Mouse (Mus musculus): Measurements from ENCODE around the gene Pip4k2a. TPM values are rescaled to one million over a fixed set of nuclear protein-coding genes. Genes with fewer than 3 reads are reported as not detected.

Pip4k2a gene
- total and polyA plus RNA-seq, 3 experiments: 6.6 to 52.9 (median 20.8) TPM

- no peak for DNase-seq (ENCODE audit: extremely low read depth)
- in situ Hi-C loops (cut with MboI; ENCODE audit: low pct_ligation_motif_present, low pct_unique_long_range_greater_than_20kb, low sequenced_read_pairs) (no loop called here), dilution Hi-C loops (cut with MboI; ENCODE audit: extremely low pct_ligation_motif_present, extremely low pct_unique_long_range_greater_than_20kb, low sequenced_read_pairs) (no loop called here)
- Histone ChIP-seq H3K79me2 (replicated peaks; ENCODE audit: control insufficient read depth, extremely low read depth, insufficient read depth, poor library complexity, severe bottlenecking) (no peaks in the 10 kb centered on the region), H3K4me2 (ENCODE audit: insufficient read depth, low read depth, poor library complexity, severe bottlenecking) (no peak overlapping the region), H3K9ac (ENCODE audit: insufficient read depth, low read depth) (no peak overlapping the region), H3K4me1 (ENCODE audit: control insufficient read depth in 1 of 2, insufficient read depth in 2 of 2) (peaks cover 0 to 96% of the 10 kb centered on the region in 2 experiments; a peak in 2 of 4 replicates), H3K9me3 (replicated peaks; ENCODE audit: low read length) (no peaks in the 10 kb centered on the region), H3K36me3 (replicated peaks in 1 of 2; ENCODE audit: control insufficient read depth in 1 of 2, insufficient read depth in 1 of 2, low read length in 1 of 2) (peaks cover 0 to 19% of the 10 kb centered on the region in 2 experiments), H3K27ac (ENCODE audit: insufficient read depth, low read depth) (no peak overlapping the region), H3K27me3 (replicated peaks) (no peaks in the 10 kb centered on the region), H3K4me3 (replicated peaks in 1 of 3; ENCODE audit: low read depth in 2 of 3, low read length in 2 of 3, poor library complexity in 1 of 3) (no peak overlapping the region)
- TF ChIP-seq POLR2A (IDR thresholded peaks at IDR 0.05; ENCODE audit: low read depth, low read length) (no peak), CHD1 (IDR thresholded peaks at IDR 0.05; ENCODE audit: low read depth, low read length) (no peak), KAT2A (IDR thresholded peaks at IDR 0.05; ENCODE audit: insufficient replicate concordance, low read length) (no peak), TBP (conservative IDR thresholded peaks at IDR 0.05; ENCODE audit: low read depth, low read length) (no peak), MXI1 (IDR thresholded peaks at IDR 0.05; ENCODE audit: low read depth, low read length) (no peak), BHLHE40 (IDR thresholded peaks at IDR 0.05; ENCODE audit: low read depth, low read length) (no peak), ZKSCAN1 (IDR thresholded peaks at IDR 0.05; ENCODE audit: borderline replicate concordance, low read depth, low read length) (no peak), USF1 (IDR thresholded peaks at IDR 0.05; ENCODE audit: low read depth, low read length) (no peak), CTCF (conservative IDR thresholded peaks at IDR 0.05 in 1 of 2, IDR thresholded peaks at IDR 0.05 in 1 of 2; ENCODE audit: low read depth in 2 of 2, low read length in 2 of 2) (no peak), E2F4 (IDR thresholded peaks at IDR 0.05; ENCODE audit: insufficient replicate concordance, low read depth, low read length) (no peak), JUND (conservative IDR thresholded peaks at IDR 0.05; ENCODE audit: low read depth, low read length) (no peak), ETS1 (conservative IDR thresholded peaks at IDR 0.05; ENCODE audit: low read depth, low read length) (no peak), PAX5 (IDR thresholded peaks at IDR 0.05; ENCODE audit: low read length) (no peak), SIN3A (IDR thresholded peaks at IDR 0.05; ENCODE audit: low read length) (no peak), ELF1 (IDR thresholded peaks at IDR 0.05; ENCODE audit: low read depth, low read length) (no peak), MYC (IDR thresholded peaks at IDR 0.05; ENCODE audit: low read depth, low read length) (no peak), USF2 (conservative IDR thresholded peaks at IDR 0.05; ENCODE audit: low read depth, low read length) (no peak)
These were observed 57.1 kb downstream of the Pip4k2a start for GRCm38 (mm10) chr2:18940693-18941270.

- in situ Hi-C loops (cut with MboI; ENCODE audit: low pct_ligation_motif_present, low pct_unique_long_range_greater_than_20kb, low sequenced_read_pairs) (no loop called here), dilution Hi-C loops (cut with MboI; ENCODE audit: extremely low pct_ligation_motif_present, extremely low pct_unique_long_range_greater_than_20kb, low sequenced_read_pairs) (no loop called here)
- Histone ChIP-seq H3K9ac (ENCODE audit: insufficient read depth, low read depth) (no peak overlapping the region), H3K4me1 (ENCODE audit: control insufficient read depth in 1 of 2, insufficient read depth in 2 of 2) (peaks cover 0 to 96% of the 10 kb centered on the region in 2 experiments; a peak in 2 of 4 replicates), H3K79me2 (replicated peaks; ENCODE audit: control insufficient read depth, extremely low read depth, insufficient read depth, poor library complexity, severe bottlenecking) (no peaks in the 10 kb centered on the region), H3K4me2 (ENCODE audit: insufficient read depth, low read depth, poor library complexity, severe bottlenecking) (no peak overlapping the region), H3K9me3 (replicated peaks; ENCODE audit: low read length) (no peaks in the 10 kb centered on the region), H3K36me3 (replicated peaks in 1 of 2; ENCODE audit: control insufficient read depth in 1 of 2, insufficient read depth in 1 of 2, low read length in 1 of 2) (peaks cover 0 to 26% of the 10 kb centered on the region in 2 experiments), H3K27ac (ENCODE audit: insufficient read depth, low read depth) (no peak overlapping the region), H3K4me3 (replicated peaks in 1 of 3; ENCODE audit: low read depth in 2 of 3, low read length in 2 of 3, poor library complexity in 1 of 3) (no peak overlapping the region), H3K27me3 (replicated peaks) (no peaks in the 10 kb centered on the region)
- peak; percentile 57 for DNase-seq (ENCODE audit: extremely low read depth)
- TF ChIP-seq MAX (IDR thresholded peaks at IDR 0.05; ENCODE audit: low read length): peak; percentile 73
- peak; percentile 78 for TF ChIP-seq MYC (IDR thresholded peaks at IDR 0.05; ENCODE audit: low read depth, low read length)
- TF ChIP-seq TCF12 (IDR thresholded peaks at IDR 0.05; ENCODE audit: low read depth, low read length): no peak
- no peak for TF ChIP-seq POLR2A (IDR thresholded peaks at IDR 0.05; ENCODE audit: low read depth, low read length)
- peak; percentile 69 for TF ChIP-seq ETS1 (conservative IDR thresholded peaks at IDR 0.05; ENCODE audit: low read depth, low read length)
- TF ChIP-seq SMC3 (IDR thresholded peaks at IDR 0.05; ENCODE audit: low read depth, low read length): no peak
- peak; percentile 92 for TF ChIP-seq BHLHE40 (IDR thresholded peaks at IDR 0.05; ENCODE audit: low read depth, low read length)
- TF ChIP-seq NRF1 (IDR thresholded peaks at IDR 0.05; ENCODE audit: low read depth, low read length): no peak
- TF ChIP-seq NELFE (IDR thresholded peaks at IDR 0.05; ENCODE audit: low read depth, low read length): no peak
- no peak for TF ChIP-seq JUN (IDR thresholded peaks at IDR 0.05; ENCODE audit: insufficient read depth, low read depth, low read length)
- TF ChIP-seq ZNF384 (IDR thresholded peaks at IDR 0.05; ENCODE audit: low read depth, low read length): no peak
- no peak for TF ChIP-seq CTCF (conservative IDR thresholded peaks at IDR 0.05 in 1 of 2, IDR thresholded peaks at IDR 0.05 in 1 of 2; ENCODE audit: low read depth in 2 of 2, low read length in 2 of 2)
- no peak for TF ChIP-seq ZMIZ1 (IDR thresholded peaks at IDR 0.05; ENCODE audit: low read depth, low read length)
- no peak for TF ChIP-seq JUND (conservative IDR thresholded peaks at IDR 0.05; ENCODE audit: low read depth, low read length)
- TF ChIP-seq GABPA (IDR thresholded peaks at IDR 0.05; ENCODE audit: insufficient replicate concordance, low read depth, low read length): no peak
- TF ChIP-seq ZC3H11A (IDR thresholded peaks at IDR 0.05; ENCODE audit: low read depth, low read length): no peak
- TF ChIP-seq TBP (conservative IDR thresholded peaks at IDR 0.05; ENCODE audit: low read depth, low read length): no peak
- no peak for TF ChIP-seq USF2 (conservative IDR thresholded peaks at IDR 0.05; ENCODE audit: low read depth, low read length)
- no peak for TF ChIP-seq USF1 (IDR thresholded peaks at IDR 0.05; ENCODE audit: low read depth, low read length)
- TF ChIP-seq KAT2A (IDR thresholded peaks at IDR 0.05; ENCODE audit: insufficient replicate concordance, low read length): no peak
- peak; percentile 56; the same call in 1 of the 2 replicates for TF ChIP-seq EP300 (IDR thresholded peaks at IDR 0.05; ENCODE audit: low read length)
- TF ChIP-seq POLR2AphosphoS2 (IDR thresholded peaks at IDR 0.05; ENCODE audit: low read depth, low read length): no peak
- no peak for TF ChIP-seq MAZ (IDR thresholded peaks at IDR 0.05; ENCODE audit: low read depth, low read length)
- no peak for TF ChIP-seq SIN3A (IDR thresholded peaks at IDR 0.05; ENCODE audit: low read length)
- no peak for TF ChIP-seq RCOR1 (conservative IDR thresholded peaks at IDR 0.05; ENCODE audit: low read depth, low read length)
These were observed 59.0 kb downstream of the Pip4k2a start for GRCm38 (mm10) chr2:18938923-18939329.

All from CH12.LX (cell line).